Comparison of ENCODE assay signal across 14 mouse cellular contexts in genomic region chr19:32106750-32107149, GRCm38 (mm10). TPM values are rescaled to one million over a fixed set of nuclear protein-coding genes. Genes with fewer than 3 reads are reported as not detected.
DNase-seq lines count a peak whose midpoint lies in the region; ATAC-seq and TF ChIP-seq lines count a peak whose summit lies in the region.
"Had no signal": no experiment of that assay in that cellular context is flagged by ENCODE, and none has a peak within 500 bp of the region (broad histone marks: within the 10 kb centered on the region; RNA-seq: fewer than 3 reads in every experiment).

No protein-coding gene starts in this region.

- peaks cover 6 to 28% of the 10 kb centered on the region in 2 experiments for H3K4me1 ChIP-seq in heart, embryonic 14.5 days (ENCODE audit: control insufficient read depth in 2 of 2, insufficient read depth in 2 of 2, low read length in 2 of 2)
- H3K4me1 ChIP-seq in megakaryocyte, embryonic 14.5 days = peaks cover 37% of the 10 kb centered on the region
- H3K4me1 ChIP-seq in intestine, postnatal 0 days (replicated peaks; ENCODE audit: control insufficient read depth, insufficient read depth, low read length) = peaks cover 10% of the 10 kb centered on the region; the same call in 1 of the 2 replicates
- H3K4me1 ChIP-seq in stomach, postnatal 0 days (replicated peaks; ENCODE audit: control insufficient read depth, insufficient read depth) = 0 out of 2 replicates have a peak, but pooled peaks cover 3% of the 10 kb centered on the region

- WGBS in heart, embryonic 14.5 days = 71% methylated on average over 2 of the region's 2 CpGs
- WGBS in intestine, postnatal 0 days = 77% methylated on average over 2 of the region's 2 CpGs
- 89% methylated on average over 2 of the region's 2 CpGs for WGBS in stomach, postnatal 0 days

- H3K4me3 ChIP-seq in heart, embryonic 14.5 days (ENCODE audit: control insufficient read depth in 1 of 2, insufficient read depth in 1 of 2, low read depth in 1 of 2, low read length in 2 of 2) = peak overlapping the region in 1 of 2 experiments; percentile 59; a peak in 1 of 4 replicates
- peak overlapping the region; percentile 93 for H3K4me3 ChIP-seq in megakaryocyte, embryonic 14.5 days (replicated peaks)
- 0 out of 2 replicates have a peak overlapping the region, but pooled peaks have one; percentile 58 for H3K4me3 ChIP-seq in intestine, postnatal 0 days (ENCODE audit: low read depth, low read length)
- peak overlapping the region; percentile 73; the same call in 1 of the 2 replicates for H3K4me3 ChIP-seq in stomach, postnatal 0 days (ENCODE audit: low read depth, low read length)
- H3K4me3 ChIP-seq: midbrain, embryonic 15.5 days had no signal

- no peak for TF ChIP-seq CTCF in intestine, postnatal 0 days (IDR thresholded peaks at IDR 0.05; ENCODE audit: low read depth)
- no peak for TF ChIP-seq CTCF in stomach, postnatal 0 days (IDR thresholded peaks at IDR 0.05; ENCODE audit: low read depth)

- DNase-seq in heart, adult 8-10 months (ENCODE audit: low spot score) = no peak
- DNase-seq in stomach, postnatal 0 days (ENCODE audit: low spot score) = no peak
- no peak for DNase-seq in layer of hippocampus, adult 18-20 months (ENCODE audit: low spot score in 2 of 2)
- no peak for DNase-seq in thymus, postnatal 25 days
- DNase-seq: embryo, embryonic 11 days; kidney, postnatal 36 days; thymus, adult 18-20 months had no signal

- no peaks in the 10 kb centered on the region for H3K27me3 ChIP-seq in heart, embryonic 14.5 days (ENCODE audit: control insufficient read depth, insufficient read depth, low read length)
- no peaks in the 10 kb centered on the region for H3K27me3 ChIP-seq in megakaryocyte, embryonic 14.5 days (replicated peaks)
- no peaks in the 10 kb centered on the region for H3K27me3 ChIP-seq in intestine, postnatal 0 days (replicated peaks; ENCODE audit: control insufficient read depth, insufficient read depth, low read length)
- no peaks in the 10 kb centered on the region for H3K27me3 ChIP-seq in stomach, postnatal 0 days (ENCODE audit: control insufficient read depth, insufficient read depth, low read length)
- H3K27me3 ChIP-seq: neural tube, embryonic 15.5 days had no signal

- no peaks in the 10 kb centered on the region for H3K36me3 ChIP-seq in heart, embryonic 14.5 days (ENCODE audit: control insufficient read depth, insufficient read depth, low read length)
- no peaks in the 10 kb centered on the region for H3K36me3 ChIP-seq in megakaryocyte, embryonic 14.5 days (replicated peaks; ENCODE audit: low read length)
- H3K36me3 ChIP-seq in intestine, postnatal 0 days (ENCODE audit: control insufficient read depth, insufficient read depth) = no peaks in the 10 kb centered on the region
- H3K36me3 ChIP-seq in stomach, postnatal 0 days (ENCODE audit: control insufficient read depth, insufficient read depth, low read length) = no peaks in the 10 kb centered on the region
- H3K36me3 ChIP-seq: midbrain, embryonic 15.5 days; neural tube, embryonic 15.5 days had no signal

- no peak overlapping the region; the same call in 1 of the 2 replicates for H3K9ac ChIP-seq in heart, embryonic 14.5 days (ENCODE audit: low read length)
- no peak overlapping the region for H3K9ac ChIP-seq in intestine, postnatal 0 days (ENCODE audit: low read depth, low read length)
- no peak overlapping the region for H3K9ac ChIP-seq in stomach, postnatal 0 days (ENCODE audit: low read length)
- H3K9ac ChIP-seq: midbrain, embryonic 15.5 days; neural tube, embryonic 15.5 days had no signal

- peak overlapping the region; percentile 93 to 98 for H3K27ac ChIP-seq in heart, embryonic 14.5 days (replicated peaks in 1 of 2; ENCODE audit: control insufficient read depth in 1 of 2, insufficient read depth in 1 of 2, low read depth in 2 of 2, low read length in 2 of 2)
- H3K27ac ChIP-seq in intestine, postnatal 0 days (ENCODE audit: low read depth, low read length) = peak overlapping the region; percentile 99; the same call in 1 of the 2 replicates
- peak overlapping the region; percentile 98 for H3K27ac ChIP-seq in stomach, postnatal 0 days (replicated peaks)
- H3K27ac ChIP-seq: midbrain, embryonic 15.5 days; neural tube, embryonic 15.5 days had no signal

- TF ChIP-seq EP300 in stomach, postnatal 0 days (optimal IDR thresholded peaks at IDR 0.05) = no peak

- no peak for ATAC-seq in heart, embryonic 14.5 days (ENCODE audit: insufficient number of reproducible peaks, insufficient read depth, low FRiP score, low read depth)
- no peak for ATAC-seq in megakaryocyte, adult 5-6 weeks (ENCODE audit: poor library complexity, severe bottlenecking)
- no peak for ATAC-seq in intestine, postnatal 0 days
- no peak; the same call in 1 of the 2 replicates for ATAC-seq in stomach, postnatal 0 days (ENCODE audit: low FRiP score, low TSS enrichment)
- ATAC-seq: forebrain, embryonic 16.5 days; midbrain, embryonic 15.5 days had no signal

- H3K9me3 ChIP-seq in heart, embryonic 14.5 days (ENCODE audit: control insufficient read depth, low read length) = no peaks in the 10 kb centered on the region
- H3K9me3 ChIP-seq in megakaryocyte, embryonic 14.5 days = no peaks in the 10 kb centered on the region
- no peaks in the 10 kb centered on the region for H3K9me3 ChIP-seq in intestine, postnatal 0 days (ENCODE audit: control insufficient read depth)
- H3K9me3 ChIP-seq in stomach, postnatal 0 days (ENCODE audit: control insufficient read depth, low read length) = no peaks in the 10 kb centered on the region
- H3K9me3 ChIP-seq: midbrain, embryonic 15.5 days; neural tube, embryonic 15.5 days had no signal

- H3K4me2 ChIP-seq in heart, embryonic 14.5 days (ENCODE audit: low read length) = peak overlapping the region; percentile 72
- H3K4me2 ChIP-seq in intestine, postnatal 0 days (replicated peaks; ENCODE audit: low read depth) = peak overlapping the region; percentile 58
- peak overlapping the region; percentile 56 for H3K4me2 ChIP-seq in stomach, postnatal 0 days (replicated peaks; ENCODE audit: low read depth)

RNA-seq across cellular contexts. Expression of gene Asah2, which starts 1.3 kb away (rescaled TPM):
- polyA plus RNA-seq in heart, embryonic 14.5 days (2014; fragmentation: Nextera tagmentation; extraction: Ambion mirVana) = 3.3 and 3.5 TPM in 2 replicates
- total RNA-seq in heart, adult 8-10 months (2022) = 10 to 100 TPM; 13.5 to 16.6 (median 15.5) TPM
- polyA plus RNA-seq in megakaryocyte, embryonic 14.5 days (2012; ENCODE audit: insufficient read depth, low replicate concordance) = 0.48 TPM in 1 of 2 replicates, not detected in the other
- total RNA-seq in megakaryocyte, adult 5-6 weeks (2015) = 1.6 TPM in 2 replicates
- total RNA-seq in megakaryocyte, adult 5-6 weeks (2017) = 2.5 and 3.2 TPM in 2 replicates
- polyA plus RNA-seq in intestine, postnatal 0 days (2015; fragmentation: Nextera tagmentation; extraction: Ambion mirVana) = 22.8 and 27.7 TPM in 2 replicates
- polyA plus RNA-seq in stomach, postnatal 0 days (2015; fragmentation: Nextera tagmentation; extraction: Ambion mirVana) = 4.4 and 5.5 TPM in 2 replicates
- total RNA-seq in layer of hippocampus, adult 18-20 months (2021) = 1 to 10 TPM; 8.3 to 8.9 TPM
